In genomic region chr4:110128918-110129317, GRCm38 (mm10) we compare ENCODE assay signal across 9 mouse cellular contexts.
DNase-seq lines count a peak whose midpoint lies in the region; ATAC-seq and TF ChIP-seq lines count a peak whose summit lies in the region.
"Had no signal": no experiment of that assay in that cellular context is flagged by ENCODE, and none has a peak within 500 bp of the region (broad histone marks: within the 10 kb centered on the region; RNA-seq: fewer than 3 reads in every experiment).

No protein-coding gene starts in this region.

- TF ChIP-seq CTCF in ES-Bruce4 (IDR thresholded peaks at IDR 0.05; ENCODE audit: low read depth, low read length): peak; percentile 52

- H3K36me3 ChIP-seq in ES-Bruce4 (ENCODE audit: control insufficient read depth, insufficient read depth, low read length, poor library complexity, severe bottlenecking): no peaks in the 10 kb centered on the region

- H3K9ac ChIP-seq in ES-Bruce4 (ENCODE audit: low read depth, poor library complexity, severe bottlenecking): no peak overlapping the region

- no peaks in the 10 kb centered on the region for H3K4me1 ChIP-seq in ES-Bruce4 (ENCODE audit: control insufficient read depth, insufficient read depth, low read length)

- no peak for TF ChIP-seq EP300 in ES-Bruce4 (IDR thresholded peaks at IDR 0.05; ENCODE audit: insufficient read depth, low read depth, low read length)

- DNase-seq in 3T3-L1 (ENCODE audit: low read depth, low spot score): peak; percentile 68
- peak; percentile 65 for DNase-seq in cerebellum, adult 8-10 months
- DNase-seq in layer of hippocampus, adult 11-12 months (ENCODE audit: low spot score): peak; percentile 80
- peak; percentile 64 for DNase-seq in lung, postnatal 14 days
- DNase-seq in right cerebral cortex, postnatal 10 days (ENCODE audit: low spot score in 2 of 2): peak; percentile 80 to 89

- 0 out of 2 replicates have a peak, but pooled peaks cover 2% of the 10 kb centered on the region for H3K9me3 ChIP-seq in ES-Bruce4 (replicated peaks; ENCODE audit: control insufficient read depth, insufficient read depth, low read length, poor library complexity, severe bottlenecking)

- no peak for TF ChIP-seq POLR2A in ES-Bruce4 (IDR thresholded peaks at IDR 0.05; ENCODE audit: insufficient read depth, low read length)

- H3K27me3 ChIP-seq in ES-Bruce4 (ENCODE audit: control insufficient read depth, insufficient read depth, low read length, poor library complexity, severe bottlenecking): no peaks in the 10 kb centered on the region

- H3K4me3 ChIP-seq in ES-Bruce4 (ENCODE audit: low read depth, low read length): no peak overlapping the region
- H3K4me3 ChIP-seq: erythroblast, embryonic 14.5 days; myocyte had no signal

- peak; percentile 98 for ATAC-seq in frontal cortex, adult (ENCODE audit: low TSS enrichment)

- H3K27ac ChIP-seq in ES-Bruce4 (ENCODE audit: insufficient read depth, low read length): no peak overlapping the region
